Mouse (Mus musculus): Measurements from ENCODE around the gene Tesmin.

DNA sequence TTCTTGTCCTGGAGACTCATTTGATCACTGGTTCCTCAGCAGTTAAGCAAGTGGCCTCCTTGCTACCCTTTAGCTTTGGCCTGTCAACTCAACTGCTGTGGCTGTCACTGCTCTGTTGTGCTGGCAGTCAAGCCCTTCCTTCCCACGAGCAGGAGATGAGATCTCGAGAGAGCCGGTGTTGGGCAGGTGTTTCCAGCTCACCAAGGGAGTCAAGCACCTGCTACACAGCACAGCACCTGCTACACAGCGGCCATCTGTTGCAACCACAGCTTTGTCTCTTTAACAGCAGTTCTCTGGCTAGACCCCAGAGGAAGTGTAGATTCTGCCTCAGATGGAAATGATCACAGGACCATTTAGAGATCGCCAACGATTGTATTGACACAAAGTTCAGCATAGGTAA is 63.0 kb downstream of the Tesmin start:
- TF ChIP-seq POLR2A (IDR thresholded peaks at IDR 0.05; ENCODE audit: insufficient read depth, low read length) (no peak), CTCF (IDR thresholded peaks at IDR 0.05; ENCODE audit: low read depth, low read length) (no peak)
